Mouse (Mus musculus) heart, embryonic 15.5 days (tissue): ENCODE measurements around the gene Fbxo8. TPM values are rescaled to one million over a fixed set of nuclear protein-coding genes. Genes with fewer than 3 reads are reported as not detected.
A peak's percentile ranks its signal among the peaks of the same experiment; 100 is the strongest.

Experiments used
- ATAC-seq: fragments of 200-750 bp; cut with Nextera tagmentation; replicated peaks from 2 replicates; pipeline ENCODE4 v1.8.0; 2017; ENCODE audit warnings: low read depth, moderate TSS enrichment; ENCODE audit not compliant: insufficient number of reproducible peaks, insufficient read depth, low FRiP score
- H3K27ac ChIP-seq: fragments of 300-500 bp; sonication (generic); 2 replicates; pipeline ENCODE4 v1.5.1; 2015; ENCODE audit warnings: mild to moderate bottlenecking, inconsistent platforms
- H3K27me3 ChIP-seq: fragments of 300-500 bp; sonication (generic); 2 replicates; pipeline ENCODE4 v1.6.1; 2015; ENCODE audit warnings: inconsistent platforms
- H3K36me3 ChIP-seq: fragments of 300-500 bp; sonication (generic); 2 replicates; pipeline ENCODE4 v1.6.1; 2015; ENCODE audit warnings: mild to moderate bottlenecking, inconsistent platforms
- H3K4me1 ChIP-seq: fragments of 300-500 bp; sonication (generic); replicated peaks from 2 replicates; pipeline ENCODE4 v1.6.1; 2015; ENCODE audit warnings: inconsistent platforms
- H3K4me2 ChIP-seq: fragments of 300-500 bp; sonication (generic); 2 replicates; pipeline ENCODE4 v1.6.1; 2015; ENCODE audit warnings: inconsistent platforms, mild to moderate bottlenecking, moderate library complexity
- H3K4me3 ChIP-seq: fragments of 300-500 bp; sonication (generic); 2 replicates; pipeline ENCODE4 v1.5.1; 2015; ENCODE audit warnings: mild to moderate bottlenecking, inconsistent platforms
- H3K9ac ChIP-seq: fragments of 300-500 bp; sonication (generic); 2 replicates; pipeline ENCODE4 v1.6.1; 2015; ENCODE audit warnings: mild to moderate bottlenecking, inconsistent platforms
- H3K9me3 ChIP-seq: fragments of 300-500 bp; sonication (generic); replicated peaks from 2 replicates; pipeline ENCODE4 v1.6.1; 2016; ENCODE audit warnings: inconsistent platforms
- WGBS: fragments of 180-500 bp; shearing (Covaris S2); methylation state at CpG from one replicate; pipeline ENCODE4 v1.1.7; 2015; ENCODE audit warnings: mixed read lengths; 5-methylcytosine and 5-hydroxymethylcytosine counted together
- polyA plus RNA-seq: library from polyadenylated mRNA; unstranded; fragments of >200 nt; fragmentation: Nextera tagmentation; extraction: Ambion mirVana; gene quantifications from 2 replicates; pipeline ENCODE4 v1.2.1, GENCODE M21; 2015

The Fbxo8 gene
- polyA plus RNA-seq, 1 experiment from 2014 or later: 43.6 TPM

- Histone ChIP-seq H3K4me3 (no peak overlapping the region), H3K27me3 (no peaks in the 10 kb centered on the region), H3K4me2 (no peak overlapping the region), H3K36me3 (no peaks in the 10 kb centered on the region), H3K9ac (no peak overlapping the region), H3K27ac (no peak overlapping the region), H3K9me3 (no peaks in the 10 kb centered on the region), H3K4me1 (peaks cover 6% of the 10 kb centered on the region; the same call in 1 of the 2 replicates)
- WGBS: 91% methylated on average over 1 of the region's 1 CpGs
- no peak for ATAC-seq
Measured at GRCm38 (mm10) chr8:56614235-56614634, 63.3 kb downstream of the Fbxo8 start.

- no peak for ATAC-seq
- peaks cover 14% of the 10 kb centered on the region for H3K4me1 ChIP-seq
- H3K27ac ChIP-seq: no peak overlapping the region
- H3K27me3 ChIP-seq: no peaks in the 10 kb centered on the region
- WGBS: 17% methylated on average over 5 of the region's 5 CpGs
- H3K4me2 ChIP-seq: no peak overlapping the region
- no peaks in the 10 kb centered on the region for H3K36me3 ChIP-seq
- H3K9me3 ChIP-seq: no peaks in the 10 kb centered on the region
- no peak overlapping the region for H3K4me3 ChIP-seq
- H3K9ac ChIP-seq: no peak overlapping the region
Measured at GRCm38 (mm10) chr8:56615005-56615404, 64.1 kb downstream of the Fbxo8 start.

GRCm38 (mm10) chr8:56616260-56616659, 65.4 kb downstream of the Fbxo8 start:
- H3K27me3 ChIP-seq: no peaks in the 10 kb centered on the region
- no peaks in the 10 kb centered on the region for H3K9me3 ChIP-seq
- no peak overlapping the region for H3K9ac ChIP-seq
- no peak overlapping the region for H3K27ac ChIP-seq
- peaks cover 23% of the 10 kb centered on the region for H3K4me1 ChIP-seq
- H3K4me2 ChIP-seq: no peak overlapping the region
- 43% methylated on average over 7 of the region's 7 CpGs for WGBS
- H3K4me3 ChIP-seq: no peak overlapping the region
- ATAC-seq: no peak
- no peaks in the 10 kb centered on the region for H3K36me3 ChIP-seq

- H3K4me1 ChIP-seq: peaks cover 23% of the 10 kb centered on the region
- 94% methylated on average over 6 of the region's 6 CpGs for WGBS
- H3K9ac ChIP-seq: no peak overlapping the region
Measured at GRCm38 (mm10) chr8:56617271-56617670, 66.4 kb downstream of the Fbxo8 start.

GRCm38 (mm10) chr8:56619056-56619455, 68.2 kb downstream of the Fbxo8 start:
- peak overlapping the region; percentile 56; the same call in 1 of the 2 replicates for H3K4me2 ChIP-seq
- H3K9ac ChIP-seq: no peak overlapping the region
- no peaks in the 10 kb centered on the region for H3K9me3 ChIP-seq
- 7% methylated on average over 4 of the region's 4 CpGs for WGBS
- H3K27ac ChIP-seq: no peak overlapping the region
- H3K4me1 ChIP-seq: peaks cover 35% of the 10 kb centered on the region
- H3K4me3 ChIP-seq: no peak overlapping the region
- no peak for ATAC-seq
- no peaks in the 10 kb centered on the region for H3K36me3 ChIP-seq
- no peaks in the 10 kb centered on the region; the same call in 1 of the 2 replicates for H3K27me3 ChIP-seq

More at GRCm38 (mm10) chr8:56617271-56617670, 66.4 kb downstream of the Fbxo8 start:
- H3K4me2 ChIP-seq: no peak overlapping the region
- H3K9me3 ChIP-seq: no peaks in the 10 kb centered on the region
- ATAC-seq: no peak
- H3K27me3 ChIP-seq: no peaks in the 10 kb centered on the region
- no peak overlapping the region for H3K27ac ChIP-seq
- no peak overlapping the region for H3K4me3 ChIP-seq
- H3K36me3 ChIP-seq: no peaks in the 10 kb centered on the region

GRCm38 (mm10) chr8:56619571-56619970, 68.7 kb downstream of the Fbxo8 start:
- Histone ChIP-seq H3K4me3 (no peak overlapping the region), H3K4me1 (peaks cover 35% of the 10 kb centered on the region), H3K27ac (no peak overlapping the region), H3K27me3 (peaks cover 4% of the 10 kb centered on the region; the same call in 1 of the 2 replicates), H3K36me3 (no peaks in the 10 kb centered on the region), H3K9me3 (no peaks in the 10 kb centered on the region), H3K4me2 (peak overlapping the region; percentile 56), H3K9ac (no peak overlapping the region)
- ATAC-seq: no peak
- WGBS: 10% methylated on average over 9 of the region's 9 CpGs

GRCm38 (mm10) chr8:56620691-56621090, 69.8 kb downstream of the Fbxo8 start:
- H3K4me1 ChIP-seq: peaks cover 33% of the 10 kb centered on the region
- H3K9me3 ChIP-seq: no peaks in the 10 kb centered on the region
- H3K4me2 ChIP-seq: peak overlapping the region; percentile 56
- peaks cover 4% of the 10 kb centered on the region; the same call in 1 of the 2 replicates for H3K27me3 ChIP-seq
- no peak overlapping the region for H3K9ac ChIP-seq
- H3K27ac ChIP-seq: no peak overlapping the region
- no peaks in the 10 kb centered on the region for H3K36me3 ChIP-seq
- 0 out of 2 replicates have a peak, but pooled peaks have one; percentile 36 for ATAC-seq
- WGBS: 9% methylated on average over 10 of the region's 10 CpGs
- H3K4me3 ChIP-seq: peak overlapping the region; percentile 21

GRCm38 (mm10) chr8:56621093-56621492, 70.2 kb downstream of the Fbxo8 start:
- Histone ChIP-seq H3K27me3 (peaks cover 4% of the 10 kb centered on the region; the same call in 1 of the 2 replicates), H3K9me3 (no peaks in the 10 kb centered on the region), H3K4me2 (peak overlapping the region; percentile 56), H3K36me3 (no peaks in the 10 kb centered on the region), H3K27ac (no peak overlapping the region), H3K9ac (no peak overlapping the region), H3K4me1 (peaks cover 33% of the 10 kb centered on the region), H3K4me3 (peak overlapping the region; percentile 21; the same call in 1 of the 2 replicates)
- WGBS: 24% methylated on average over 4 of the region's 4 CpGs
- no peak for ATAC-seq

GRCm38 (mm10) chr8:56622470-56623024, 71.7 kb downstream of the Fbxo8 start:
- H3K27me3 ChIP-seq: peaks cover 4% of the 10 kb centered on the region; the same call in 1 of the 2 replicates
- H3K4me1 ChIP-seq: peaks cover 33% of the 10 kb centered on the region
- peak overlapping the region; percentile 12 for H3K9ac ChIP-seq
- H3K4me3 ChIP-seq: peak overlapping the region; percentile 38
- 6% methylated on average over 18 of the region's 18 CpGs for WGBS
- peak overlapping the region; percentile 27; the same call in 1 of the 2 replicates for H3K27ac ChIP-seq
- H3K9me3 ChIP-seq: no peaks in the 10 kb centered on the region
- ATAC-seq: no peak
- H3K36me3 ChIP-seq: no peaks in the 10 kb centered on the region
- peak overlapping the region; percentile 67 for H3K4me2 ChIP-seq

GRCm38 (mm10) chr8:56623346-56623745, 72.5 kb downstream of the Fbxo8 start:
- peak; percentile 51; the same call in 1 of the 2 replicates for ATAC-seq
- H3K4me1 ChIP-seq: peaks cover 33% of the 10 kb centered on the region
- H3K36me3 ChIP-seq: no peaks in the 10 kb centered on the region
- 11% methylated on average over 10 of the region's 10 CpGs for WGBS
- H3K9me3 ChIP-seq: no peaks in the 10 kb centered on the region
- H3K27me3 ChIP-seq: peaks cover 4% of the 10 kb centered on the region; the same call in 1 of the 2 replicates
- peak overlapping the region; percentile 38 for H3K4me3 ChIP-seq
- no peak overlapping the region for H3K9ac ChIP-seq
- H3K27ac ChIP-seq: no peak overlapping the region
- H3K4me2 ChIP-seq: peak overlapping the region; percentile 67

- no peak for ATAC-seq
- 32% methylated on average over 4 of the region's 4 CpGs for WGBS
- peaks cover 7% of the 10 kb centered on the region for H3K4me1 ChIP-seq
- H3K27ac ChIP-seq: no peak overlapping the region
- no peak overlapping the region for H3K9ac ChIP-seq
- no peaks in the 10 kb centered on the region for H3K36me3 ChIP-seq
- H3K4me2 ChIP-seq: no peak overlapping the region
- no peak overlapping the region for H3K4me3 ChIP-seq
- no peaks in the 10 kb centered on the region for H3K9me3 ChIP-seq
- H3K27me3 ChIP-seq: peaks cover 4% of the 10 kb centered on the region; the same call in 1 of the 2 replicates
Measured at GRCm38 (mm10) chr8:56629160-56629559, 78.3 kb downstream of the Fbxo8 start.

GRCm38 (mm10) chr8:56639277-56639676, 88.4 kb downstream of the Fbxo8 start:
- H3K9ac ChIP-seq: no peak overlapping the region
- no peaks in the 10 kb centered on the region for H3K4me1 ChIP-seq
- no peak for ATAC-seq
- no peaks in the 10 kb centered on the region for H3K9me3 ChIP-seq
- H3K27ac ChIP-seq: no peak overlapping the region
- no peaks in the 10 kb centered on the region for H3K27me3 ChIP-seq
- no peaks in the 10 kb centered on the region for H3K36me3 ChIP-seq
- 65% methylated on average over 6 of the region's 6 CpGs for WGBS
- no peak overlapping the region for H3K4me2 ChIP-seq
- H3K4me3 ChIP-seq: no peak overlapping the region
